In genomic region chr13:12057357-12057771, GRCm38 (mm10) we compare ENCODE assay signal across 11 mouse cellular contexts. TPM values are rescaled to one million over a fixed set of nuclear protein-coding genes. Genes with fewer than 3 reads are reported as not detected.
DNase-seq lines count a peak whose midpoint lies in the region; ATAC-seq lines count a peak whose summit lies in the region.
"Had no signal": no experiment of that assay in that cellular context is flagged by ENCODE, and none has a peak within 500 bp of the region (broad histone marks: within the 10 kb centered on the region; RNA-seq: fewer than 3 reads in every experiment).

No protein-coding gene starts in this region.

- intact Hi-C loops in left cerebral cortex, postnatal 36 days (cut with DNase I): no loop called here

- no peaks in the 10 kb centered on the region for H3K36me3 ChIP-seq in kidney, embryonic 15.5 days
- no peaks in the 10 kb centered on the region for H3K36me3 ChIP-seq in limb, embryonic 10.5 days
- H3K36me3 ChIP-seq: forebrain, embryonic 12.5 days; limb, embryonic 15.5 days had no signal

- no peak overlapping the region for H3K9ac ChIP-seq in kidney, embryonic 15.5 days
- H3K9ac ChIP-seq: forebrain, embryonic 12.5 days; limb, embryonic 15.5 days had no signal

- H3K27me3 ChIP-seq in kidney, embryonic 15.5 days: no peaks in the 10 kb centered on the region
- H3K27me3 ChIP-seq in limb, embryonic 10.5 days (ENCODE audit: low read depth, poor library complexity, severe bottlenecking): no peaks in the 10 kb centered on the region
- H3K27me3 ChIP-seq: forebrain, embryonic 12.5 days; limb, embryonic 15.5 days had no signal

- no peaks in the 10 kb centered on the region for H3K4me1 ChIP-seq in kidney, embryonic 15.5 days
- H3K4me1 ChIP-seq in limb, embryonic 10.5 days: peaks cover 6% of the 10 kb centered on the region
- H3K4me1 ChIP-seq: forebrain, embryonic 12.5 days; limb, embryonic 15.5 days had no signal

- peak; percentile 5 for DNase-seq in CD4-positive, CD25-positive, alpha-beta regulatory T cell, adult 2 months (ENCODE audit: low read depth, low spot score)
- no peak for DNase-seq in kidney, adult 11 months
- DNase-seq in embryo, embryonic 9.5 days (ENCODE audit: extremely low spot score): peak; percentile 12
- peak; percentile 39 for DNase-seq in limb, embryonic 10.5 days (ENCODE audit: low spot score)
- no peak for DNase-seq in left cerebral cortex, postnatal 36 days (ENCODE audit: low spot score in 2 of 2)
- DNase-seq in gastrocnemius, postnatal 4 days (ENCODE audit: low spot score in 2 of 2): no peak
- DNase-seq: adrenal gland, adult 8-10 months had no signal

- H3K4me2 ChIP-seq in kidney, embryonic 15.5 days: no peak overlapping the region
- H3K4me2 ChIP-seq: forebrain, embryonic 12.5 days; limb, embryonic 15.5 days had no signal

- no peak overlapping the region for H3K27ac ChIP-seq in kidney, embryonic 15.5 days
- no peak overlapping the region for H3K27ac ChIP-seq in limb, embryonic 10.5 days
- H3K27ac ChIP-seq: forebrain, embryonic 12.5 days; limb, embryonic 15.5 days had no signal

- ATAC-seq in CD4-positive, CD25-positive, alpha-beta regulatory T cell, adult 4 months: no peak
- peak; percentile 57 for ATAC-seq in kidney, embryonic 15.5 days (replicated peaks; ENCODE audit: low FRiP score)

- no peaks in the 10 kb centered on the region for H3K9me3 ChIP-seq in kidney, embryonic 15.5 days (replicated peaks)
- no peaks in the 10 kb centered on the region for H3K9me3 ChIP-seq in limb, embryonic 10.5 days (replicated peaks)
- H3K9me3 ChIP-seq: forebrain, embryonic 12.5 days; limb, embryonic 15.5 days had no signal

- 55% methylated on average over 8 of the region's 8 CpGs for WGBS in kidney, embryonic 15.5 days
- WGBS in limb, embryonic 10.5 days: 43% methylated on average over 8 of the region's 8 CpGs

- no peak overlapping the region for H3K4me3 ChIP-seq in kidney, embryonic 15.5 days (replicated peaks)
- H3K4me3 ChIP-seq in limb, embryonic 10.5 days: no peak overlapping the region
- H3K4me3 ChIP-seq: forebrain, embryonic 12.5 days; limb, embryonic 15.5 days had no signal

RNA-seq across cellular contexts. Expression of gene Ryr2, which starts 49.4 kb away (rescaled TPM):
- under 1 TPM; 0.34 to 0.78 TPM for polyA plus RNA-seq in CD4-positive, CD25-positive, alpha-beta regulatory T cell, adult 4 months (2017; shearing (Covaris generic))
- 0.15 and 0.42 TPM in 2 replicates for polyA plus RNA-seq in kidney, embryonic 15.5 days (2015; fragmentation: Nextera tagmentation; extraction: Ambion mirVana)
- polyA plus RNA-seq in limb, embryonic 10.5 days (2016; fragmentation: Nextera tagmentation; extraction: Ambion mirVana): 0.19 and 0.43 TPM in 2 replicates
- total RNA-seq in left cerebral cortex, postnatal 36 days (2021): 100 to 1,000 TPM; 158 to 215 TPM
- total RNA-seq in gastrocnemius, postnatal 4 days (2021): under 1 TPM; 0.47 to 0.88 TPM

Comparison
In these comparisons a context has a peak if more than half of its experiments do, and no peak if none do; other contexts are left out.
1. DNase-seq: peak in CD4-positive, CD25-positive, alpha-beta regulatory T cell, adult 2 months (single experiment), embryo, embryonic 9.5 days (single experiment) and limb, embryonic 10.5 days (single experiment); none in kidney, adult 11 months (single experiment), left cerebral cortex, postnatal 36 days (0 of 2) and gastrocnemius, postnatal 4 days (0 of 2).